Mouse (Mus musculus) adrenal gland, postnatal 36 days (tissue): ENCODE measurements around the gene 4930455H04Rik. TPM values are rescaled to one million over a fixed set of nuclear protein-coding genes. Genes with fewer than 3 reads are reported as not detected.

ENCODE experiments used
- DNase-seq, 2 experiments: peaks; one replicate each; pipeline ENCODE4 v3.0.0; 2021; ENCODE audit warnings: mixed read lengths in 1 of 2
- long read RNA-seq, 2 experiments: library from polyadenylated mRNA; stranded (forward); transcript quantifications; one replicate each; pipeline ENCODE4 v2.0.0; 2021; ENCODE audit warnings: borderline sequencing depth in 2 of 2
- total RNA-seq, 2 experiments: library from RNA; stranded (reverse); gene quantifications; 2 replicates each; pipeline ENCODE4 v1.2.3; 2021

The 4930455H04Rik gene
- total RNA-seq, result under 1 TPM in 1 of 2 experiments, not detected in 1; 0.20 TPM
- long read RNA-seq, experiment 1, partial matches to known transcripts, result 0 of 1 reads
- long read RNA-seq, experiment 1, other reads (novel, unspliced or antisense), result 1 of 1 reads
- long read RNA-seq, experiment 2, result 0 reads

- DNase-seq, result no peak
Observed at GRCm38 (mm10) chr3:116967967-116968366, at the start of gene 4930455H04Rik. TSS of gene 4930455H04Rik (plus strand) at chr3:116968267.

GRCm38 (mm10) chr3:116921535-116921934 lies 46.5 kb upstream of the 4930455H04Rik start:
- no peak for DNase-seq

- DNase-seq, result no peak
Observed at GRCm38 (mm10) chr3:116923042-116923441, 45.0 kb upstream of the 4930455H04Rik start.

- DNase-seq, result no peak
Observed at GRCm38 (mm10) chr3:116928994-116929393, 39.1 kb upstream of the 4930455H04Rik start.

- no peak for DNase-seq
Observed at GRCm38 (mm10) chr3:116933158-116933557, 34.9 kb upstream of the 4930455H04Rik start.

GRCm38 (mm10) chr3:116936934-116937691 lies 31.0 kb upstream of the 4930455H04Rik start:
- DNase-seq, result no peak

GRCm38 (mm10) chr3:116940804-116941558 lies 27.1 kb upstream of the 4930455H04Rik start:
- no peak for DNase-seq

GRCm38 (mm10) chr3:116941559-116942117 lies 26.4 kb upstream of the 4930455H04Rik start:
- DNase-seq, result no peak

- peak in 1 of 2 experiments; percentile 50 for DNase-seq
Observed at GRCm38 (mm10) chr3:116942751-116943150, 25.3 kb upstream of the 4930455H04Rik start.

- DNase-seq, result no peak
Observed at GRCm38 (mm10) chr3:116943422-116943821, 24.6 kb upstream of the 4930455H04Rik start.

GRCm38 (mm10) chr3:116946476-116946875 lies 21.6 kb upstream of the 4930455H04Rik start:
- no peak for DNase-seq

GRCm38 (mm10) chr3:116950665-116951115 lies 17.4 kb upstream of the 4930455H04Rik start:
- DNase-seq, result peak in 1 of 2 experiments; percentile 19

- DNase-seq, result no peak
Observed at GRCm38 (mm10) chr3:116951489-116951888, 16.6 kb upstream of the 4930455H04Rik start.

GRCm38 (mm10) chr3:116952242-116952899 lies 15.7 kb upstream of the 4930455H04Rik start:
- no peak for DNase-seq

GRCm38 (mm10) chr3:116953366-116953765 lies 14.7 kb upstream of the 4930455H04Rik start:
- no peak for DNase-seq

GRCm38 (mm10) chr3:116955061-116955460 lies 13.0 kb upstream of the 4930455H04Rik start:
- peak in 1 of 2 experiments; percentile 33 for DNase-seq

GRCm38 (mm10) chr3:116960414-116960813 lies 7.7 kb upstream of the 4930455H04Rik start:
- DNase-seq, result no peak

- DNase-seq, result no peak
Observed at GRCm38 (mm10) chr3:116961354-116962142, 6.5 kb upstream of the 4930455H04Rik start.

- no peak for DNase-seq
Observed at GRCm38 (mm10) chr3:116963213-116963612, 4.9 kb upstream of the 4930455H04Rik start.

GRCm38 (mm10) chr3:116964426-116964825 lies 3.6 kb upstream of the 4930455H04Rik start:
- DNase-seq, result peak; percentile 28 to 52

GRCm38 (mm10) chr3:116966225-116966624 lies 1.8 kb upstream of the 4930455H04Rik start:
- peak; percentile 77 to 81 for DNase-seq
